ENCODE assay signal across 9 mouse cellular contexts in genomic region chr10:80384115-80384639, GRCm38 (mm10). TPM values are rescaled to one million over a fixed set of nuclear protein-coding genes. Genes with fewer than 3 reads are reported as not detected.
A peak's percentile ranks its signal among the peaks of the same experiment; 100 is the strongest.
DNase-seq lines count a peak whose midpoint lies in the region; ATAC-seq and TF ChIP-seq lines count a peak whose summit lies in the region.
"Had no signal": no experiment of that assay in that cellular context is flagged by ENCODE, and none has a peak within 500 bp of the region (broad histone marks: within the 10 kb centered on the region; RNA-seq: fewer than 3 reads in every experiment).

No protein-coding gene starts in this region.

- H3K4me1 ChIP-seq in E14TG2a.4 (replicated peaks; ENCODE audit: low read depth, low read length): peaks cover 72% of the 10 kb centered on the region
- H3K4me1 ChIP-seq in forebrain, postnatal 0 days (ENCODE audit: insufficient read depth): peaks cover 29% of the 10 kb centered on the region
- H3K4me1 ChIP-seq in liver, embryonic 16.5 days (ENCODE audit: control insufficient read depth, low read depth, low read length): peaks cover 53% of the 10 kb centered on the region

- no peak for ATAC-seq in forebrain, postnatal 0 days
- no peak for ATAC-seq in liver, embryonic 16.5 days (ENCODE audit: low read depth)

- H3K36me3 ChIP-seq in E14TG2a.4 (ENCODE audit: insufficient read depth, low read length): peaks cover 60% of the 10 kb centered on the region
- peaks cover 46% of the 10 kb centered on the region for H3K36me3 ChIP-seq in forebrain, postnatal 0 days (ENCODE audit: insufficient read depth)
- H3K36me3 ChIP-seq in liver, embryonic 16.5 days (ENCODE audit: control insufficient read depth, insufficient read depth): peaks cover 17% of the 10 kb centered on the region

- H3K4me2 ChIP-seq in forebrain, postnatal 0 days (ENCODE audit: low read depth): peak overlapping the region; percentile 97
- 0 out of 2 replicates have a peak overlapping the region, but pooled peaks have one; percentile 99 for H3K4me2 ChIP-seq in liver, embryonic 16.5 days (ENCODE audit: low read depth, low read length)

- DNase-seq in cerebellum, adult 11-12 months: peak; percentile 54
- DNase-seq in cerebellum, adult 9-10 months: no peak
- DNase-seq in forebrain, postnatal 0 days: no peak
- DNase-seq in left cerebral cortex, postnatal 4 days: no peak
- DNase-seq in yolk sac, embryonic 10.5 days (ENCODE audit: low spot score): no peak
- DNase-seq in ovary, postnatal 10 days (ENCODE audit: low spot score): no peak
- DNase-seq: gastrocnemius, postnatal 25 days had no signal

- 0 out of 2 replicates have a peak overlapping the region, but pooled peaks have one; percentile 98 for H3K27ac ChIP-seq in forebrain, postnatal 0 days (ENCODE audit: low read depth, low read length)
- H3K27ac ChIP-seq in liver, embryonic 16.5 days (ENCODE audit: low read length): no peak overlapping the region

- H3K9me3 ChIP-seq in E14TG2a.4 (ENCODE audit: low read length): no peaks in the 10 kb centered on the region
- no peaks in the 10 kb centered on the region for H3K9me3 ChIP-seq in forebrain, postnatal 0 days (ENCODE audit: low read length)
- H3K9me3 ChIP-seq in liver, embryonic 16.5 days (replicated peaks; ENCODE audit: control insufficient read depth, low read length): no peaks in the 10 kb centered on the region

- peak overlapping the region; percentile 99 for H3K9ac ChIP-seq in forebrain, postnatal 0 days
- H3K9ac ChIP-seq in liver, embryonic 16.5 days (ENCODE audit: low read depth, low read length): no peak overlapping the region

- H3K4me3 ChIP-seq in E14TG2a.4 (replicated peaks; ENCODE audit: low read length): peak overlapping the region; percentile 88
- peak overlapping the region; percentile 96 for H3K4me3 ChIP-seq in forebrain, postnatal 0 days (ENCODE audit: low read depth, low read length)
- no peak overlapping the region for H3K4me3 ChIP-seq in liver, embryonic 16.5 days (ENCODE audit: low read depth, low read length)

- intact Hi-C loops in left cerebral cortex, postnatal 4 days (cut with DNase I): no loop called here

- H3K27me3 ChIP-seq in E14TG2a.4 (ENCODE audit: insufficient read depth, low read length): peaks cover 21% of the 10 kb centered on the region
- no peaks in the 10 kb centered on the region for H3K27me3 ChIP-seq in forebrain, postnatal 0 days (ENCODE audit: insufficient read depth, low read length)
- H3K27me3 ChIP-seq in liver, embryonic 16.5 days (ENCODE audit: control insufficient read depth, insufficient read depth, low read depth, low read length): peaks cover 6% of the 10 kb centered on the region

- 87% methylated on average over 4 of the region's 4 CpGs for WGBS in forebrain, postnatal 0 days
- WGBS in liver, embryonic 16.5 days (ENCODE audit: insufficient replicate concordance): 67% methylated on average over 4 of the region's 4 CpGs

- no peak for TF ChIP-seq CTCF in E14TG2a.4 (conservative IDR thresholded peaks at IDR 0.05; ENCODE audit: low read length)
- TF ChIP-seq CTCF in forebrain, postnatal 0 days (IDR thresholded peaks at IDR 0.05; ENCODE audit: low read depth): no peak

RNA-seq across cellular contexts. Expression of gene Mex3d, which starts 3.3 kb away (rescaled TPM):
- 107 and 120 TPM in 2 replicates for total RNA-seq in forebrain, postnatal 0 days (2014; rRNA removed)
- polyA plus RNA-seq in forebrain, postnatal 0 days (2015; fragmentation: Nextera tagmentation; extraction: Ambion mirVana): 18.3 and 18.4 TPM in 2 replicates
- 0.32 and 0.60 TPM in 2 replicates for polyA plus RNA-seq in liver, embryonic 16.5 days (2015; fragmentation: Nextera tagmentation; extraction: Ambion mirVana)
- total RNA-seq in left cerebral cortex, postnatal 4 days (2021): 10 to 100 TPM; 75.5 to 80.1 TPM

RNA-seq across cellular contexts. Expression of gene Mbd3, which starts 15.2 kb away (rescaled TPM):
- total RNA-seq in forebrain, postnatal 0 days (2014; rRNA removed): 37.9 and 43.9 TPM in 2 replicates
- polyA plus RNA-seq in forebrain, postnatal 0 days (2015; fragmentation: Nextera tagmentation; extraction: Ambion mirVana): 183 and 196 TPM in 2 replicates
- polyA plus RNA-seq in liver, embryonic 16.5 days (2015; fragmentation: Nextera tagmentation; extraction: Ambion mirVana): 49.2 and 52.7 TPM in 2 replicates
- total RNA-seq in left cerebral cortex, postnatal 4 days (2021): 100 to 1,000 TPM; 138 to 147 TPM

RNA-seq across cellular contexts. Expression of gene Uqcr11, which starts 22.5 kb away (rescaled TPM):
- total RNA-seq in forebrain, postnatal 0 days (2014; rRNA removed): 230 and 424 TPM in 2 replicates
- 688 and 881 TPM in 2 replicates for polyA plus RNA-seq in forebrain, postnatal 0 days (2015; fragmentation: Nextera tagmentation; extraction: Ambion mirVana)
- 509 and 519 TPM in 2 replicates for polyA plus RNA-seq in liver, embryonic 16.5 days (2015; fragmentation: Nextera tagmentation; extraction: Ambion mirVana)
- total RNA-seq in left cerebral cortex, postnatal 4 days (2021): 100 to 1,000 TPM; 282 to 286 TPM

RNA-seq across cellular contexts. Expression of gene Plk5, which starts 27.9 kb away (rescaled TPM):
- total RNA-seq in forebrain, postnatal 0 days (2014; rRNA removed): 8.3 and 12.9 TPM in 2 replicates
- polyA plus RNA-seq in forebrain, postnatal 0 days (2015; fragmentation: Nextera tagmentation; extraction: Ambion mirVana): 4.6 and 7.4 TPM in 2 replicates
- 0.05 and 0.18 TPM in 2 replicates for polyA plus RNA-seq in liver, embryonic 16.5 days (2015; fragmentation: Nextera tagmentation; extraction: Ambion mirVana)
- 1 to 10 TPM; 4.2 to 6.1 TPM for total RNA-seq in left cerebral cortex, postnatal 4 days (2021)

RNA-seq across cellular contexts. Expression of gene Adamtsl5, which starts 36.0 kb away (rescaled TPM):
- 0.31 and 0.33 TPM in 2 replicates for total RNA-seq in forebrain, postnatal 0 days (2014; rRNA removed)
- 0.70 and 0.81 TPM in 2 replicates for polyA plus RNA-seq in forebrain, postnatal 0 days (2015; fragmentation: Nextera tagmentation; extraction: Ambion mirVana)
- polyA plus RNA-seq in liver, embryonic 16.5 days (2015; fragmentation: Nextera tagmentation; extraction: Ambion mirVana): 2.2 and 3.4 TPM in 2 replicates
- total RNA-seq in left cerebral cortex, postnatal 4 days (2021): under 1 TPM; 0.56 to 0.72 TPM
